Mouse (Mus musculus) liver, embryonic 15.5 days (tissue): ENCODE data around the gene Atg16l2. TPM values are rescaled to one million over a fixed set of nuclear protein-coding genes. Genes with fewer than 3 reads are reported as not detected.

ENCODE experiments used
- ATAC-seq: fragments of 200-750 bp; cut with Nextera tagmentation; 2 replicates; pipeline ENCODE4 v1.8.0; 2017; ENCODE audit warnings: moderate number of reproducible peaks, mild to moderate bottlenecking, moderate library complexity; ENCODE audit not compliant: insufficient read depth
- H3K27ac ChIP-seq: fragments of 300-500 bp; sonication (generic); replicated peaks from 2 replicates; pipeline ENCODE4 v1.5.1; 2015; ENCODE audit warnings: mild to moderate bottlenecking, inconsistent platforms
- H3K27me3 ChIP-seq: fragments of 300-500 bp; sonication (generic); 2 replicates; pipeline ENCODE4 v1.6.1; 2015; ENCODE audit warnings: mild to moderate bottlenecking, inconsistent platforms
- H3K36me3 ChIP-seq: fragments of 300-500 bp; sonication (generic); replicated peaks from 2 replicates; pipeline ENCODE4 v1.6.1; 2015; ENCODE audit warnings: moderate library complexity, mild to moderate bottlenecking, inconsistent platforms
- H3K4me1 ChIP-seq: fragments of 300-500 bp; sonication (generic); replicated peaks from 2 replicates; pipeline ENCODE4 v1.6.1; 2015; ENCODE audit warnings: inconsistent platforms
- H3K4me2 ChIP-seq: fragments of 300-500 bp; sonication (generic); 2 replicates; pipeline ENCODE4 v1.6.1; 2015; ENCODE audit warnings: moderate library complexity, mild to moderate bottlenecking, inconsistent platforms
- H3K4me3 ChIP-seq: fragments of 300-500 bp; sonication (generic); replicated peaks from 2 replicates; pipeline ENCODE4 v1.5.1; 2015; ENCODE audit warnings: mild to moderate bottlenecking, inconsistent platforms
- H3K9ac ChIP-seq: fragments of 300-500 bp; sonication (generic); 2 replicates; pipeline ENCODE4 v1.6.1; 2015; ENCODE audit warnings: moderate library complexity, mild to moderate bottlenecking, inconsistent platforms
- H3K9me3 ChIP-seq: fragments of 300-500 bp; sonication (generic); replicated peaks from 2 replicates; pipeline ENCODE4 v1.6.1; 2016; ENCODE audit warnings: inconsistent platforms
- WGBS: fragments of 180-500 bp; shearing (Covaris S2); methylation state at CpG from one replicate; pipeline ENCODE4 v1.1.7; 2015; ENCODE audit warnings: mixed read lengths; ENCODE audit not compliant: insufficient replicate concordance; 5-methylcytosine and 5-hydroxymethylcytosine counted together
- polyA plus RNA-seq: library from polyadenylated mRNA; unstranded; fragments of >200 nt; fragmentation: Nextera tagmentation; extraction: Ambion mirVana; gene quantifications from 2 replicates; pipeline ENCODE4 v1.2.1, GENCODE M21; 2015

The Atg16l2 gene
- polyA plus RNA-seq, 1 experiment from 2014 or later = 5.2 TPM

- Histone ChIP-seq H3K36me3 (peaks cover 6% of the 10 kb centered on the region; the same call in 1 of the 2 replicates), H3K27me3 (peaks cover 13% of the 10 kb centered on the region), H3K9ac (no peak overlapping the region), H3K4me3 (no peak overlapping the region), H3K9me3 (no peaks in the 10 kb centered on the region), H3K4me1 (peaks cover 8% of the 10 kb centered on the region), H3K4me2 (no peak overlapping the region), H3K27ac (no peak overlapping the region)
- WGBS = 85% methylated on average over 1 of the region's 1 CpGs
- ATAC-seq = no peak
Observed at GRCm38 (mm10) chr7:101292696-101293095, 9.4 kb downstream of the Atg16l2 start.

- no peak overlapping the region for H3K4me2 ChIP-seq
- H3K4me1 ChIP-seq = peaks cover 8% of the 10 kb centered on the region
- H3K4me3 ChIP-seq = no peak overlapping the region
- H3K36me3 ChIP-seq = peaks cover 6% of the 10 kb centered on the region; the same call in 1 of the 2 replicates
- no peak for ATAC-seq
- H3K27ac ChIP-seq = no peak overlapping the region
- no peak overlapping the region for H3K9ac ChIP-seq
- H3K27me3 ChIP-seq = peaks cover 7% of the 10 kb centered on the region
- no peaks in the 10 kb centered on the region for H3K9me3 ChIP-seq
- 47% methylated on average over 4 of the region's 4 CpGs for WGBS
Observed at GRCm38 (mm10) chr7:101292086-101292485, 10.0 kb downstream of the Atg16l2 start.

DNA sequence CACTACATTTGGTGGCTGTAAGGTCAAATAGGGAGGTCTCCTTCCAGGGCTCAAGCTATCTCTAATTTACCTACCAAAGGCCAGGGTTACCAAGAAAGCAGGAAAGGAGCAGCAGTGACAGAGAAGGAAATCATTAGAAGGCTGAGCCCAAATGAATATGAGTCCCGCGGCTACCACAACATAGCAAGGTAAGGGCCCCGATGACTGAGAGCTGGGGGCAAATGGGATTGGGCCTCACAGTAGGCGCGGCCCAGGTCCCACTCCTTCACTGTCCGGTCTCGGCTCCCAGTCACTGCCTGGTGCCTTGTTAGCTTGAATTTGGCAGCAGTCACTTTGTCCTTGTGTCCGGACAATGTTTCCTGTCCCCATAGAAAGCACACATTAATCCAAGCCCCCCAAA, 10.4 kb downstream of the Atg16l2 start:
- Histone ChIP-seq H3K36me3 (peaks cover 6% of the 10 kb centered on the region; the same call in 1 of the 2 replicates), H3K4me2 (no peak overlapping the region), H3K4me1 (peaks cover 3% of the 10 kb centered on the region), H3K9ac (no peak overlapping the region), H3K27ac (no peak overlapping the region), H3K27me3 (peaks cover 3% of the 10 kb centered on the region; the same call in 1 of the 2 replicates), H3K4me3 (no peak overlapping the region), H3K9me3 (no peaks in the 10 kb centered on the region)
- 76% methylated on average over 8 of the region's 8 CpGs for WGBS
- no peak for ATAC-seq

GRCm38 (mm10) chr7:101291211-101291610, 10.8 kb downstream of the Atg16l2 start:
- no peak overlapping the region for H3K4me2 ChIP-seq
- 70% methylated on average over 5 of the region's 5 CpGs for WGBS
- ATAC-seq = no peak

GRCm38 (mm10) chr7:101290401-101290800, 11.7 kb downstream of the Atg16l2 start:
- H3K36me3 ChIP-seq = peaks cover 4% of the 10 kb centered on the region; the same call in 1 of the 2 replicates
- no peak overlapping the region for H3K4me2 ChIP-seq
- H3K27ac ChIP-seq = no peak overlapping the region
- H3K4me1 ChIP-seq = no peaks in the 10 kb centered on the region
- WGBS = 79% methylated on average over 10 of the region's 10 CpGs
- no peaks in the 10 kb centered on the region for H3K27me3 ChIP-seq
- no peak overlapping the region for H3K9ac ChIP-seq
- H3K9me3 ChIP-seq = no peaks in the 10 kb centered on the region
- ATAC-seq = no peak
- no peak overlapping the region for H3K4me3 ChIP-seq

More at GRCm38 (mm10) chr7:101291211-101291610, 10.8 kb downstream of the Atg16l2 start:
- no peak overlapping the region for H3K9ac ChIP-seq
- H3K4me1 ChIP-seq = no peaks in the 10 kb centered on the region
- H3K27me3 ChIP-seq = no peaks in the 10 kb centered on the region
- H3K27ac ChIP-seq = no peak overlapping the region
- H3K4me3 ChIP-seq = no peak overlapping the region
- peaks cover 6% of the 10 kb centered on the region; the same call in 1 of the 2 replicates for H3K36me3 ChIP-seq
- no peaks in the 10 kb centered on the region for H3K9me3 ChIP-seq

DNA sequence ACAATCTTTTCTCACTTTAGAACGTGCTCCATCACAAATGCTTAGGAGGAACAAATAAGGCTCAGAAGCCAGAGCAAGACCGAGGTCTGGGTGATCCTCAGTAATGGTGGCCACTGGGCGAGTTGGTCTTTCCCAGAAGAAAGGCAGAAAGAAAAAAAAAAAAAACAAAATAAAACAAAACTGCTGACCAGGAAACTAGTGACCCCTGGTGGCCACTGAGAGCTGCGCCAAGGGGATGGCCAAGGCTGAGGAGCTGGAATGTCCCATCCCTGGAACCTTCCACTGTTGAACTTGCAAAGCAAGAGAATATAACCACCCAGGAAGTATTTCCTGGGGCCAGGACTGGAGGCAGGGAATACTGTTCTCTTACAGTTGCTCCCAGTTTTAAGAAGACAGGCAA, 13.6 kb downstream of the Atg16l2 start:
- no peaks in the 10 kb centered on the region for H3K4me1 ChIP-seq
- no peak overlapping the region for H3K27ac ChIP-seq
- ATAC-seq = no peak
- H3K4me3 ChIP-seq = no peak overlapping the region
- no peak overlapping the region for H3K9ac ChIP-seq
- peaks cover 9% of the 10 kb centered on the region for H3K36me3 ChIP-seq
- H3K9me3 ChIP-seq = no peaks in the 10 kb centered on the region
- no peak overlapping the region for H3K4me2 ChIP-seq
- H3K27me3 ChIP-seq = no peaks in the 10 kb centered on the region
- WGBS = 37% methylated on average over 4 of the region's 4 CpGs

DNA sequence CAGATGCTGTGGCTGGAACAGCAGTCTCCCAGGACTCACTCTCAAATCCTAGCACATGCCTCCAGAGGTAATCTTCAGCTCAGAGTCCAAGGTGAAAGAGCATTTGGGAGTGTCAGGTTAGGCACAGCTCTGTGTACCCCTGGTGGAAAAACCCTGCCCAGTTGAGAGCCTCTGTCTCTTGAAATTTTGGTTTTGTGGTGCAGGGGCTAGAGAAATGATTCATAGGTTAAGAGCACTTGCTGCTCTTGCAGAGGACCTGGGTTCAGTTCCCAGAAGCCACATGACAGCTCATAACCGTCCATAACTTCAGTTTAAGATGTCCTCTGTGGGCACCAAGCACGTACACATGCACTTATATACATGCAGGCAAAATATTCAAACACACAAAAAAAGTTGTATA, 14.2 kb downstream of the Atg16l2 start:
- ATAC-seq = no peak
- Histone ChIP-seq H3K9ac (no peak overlapping the region), H3K27me3 (no peaks in the 10 kb centered on the region), H3K4me1 (no peaks in the 10 kb centered on the region), H3K4me2 (no peak overlapping the region), H3K27ac (no peak overlapping the region), H3K4me3 (no peak overlapping the region), H3K36me3 (peaks cover 14% of the 10 kb centered on the region), H3K9me3 (no peaks in the 10 kb centered on the region)
- WGBS = 51% methylated on average over 2 of the region's 2 CpGs

DNA sequence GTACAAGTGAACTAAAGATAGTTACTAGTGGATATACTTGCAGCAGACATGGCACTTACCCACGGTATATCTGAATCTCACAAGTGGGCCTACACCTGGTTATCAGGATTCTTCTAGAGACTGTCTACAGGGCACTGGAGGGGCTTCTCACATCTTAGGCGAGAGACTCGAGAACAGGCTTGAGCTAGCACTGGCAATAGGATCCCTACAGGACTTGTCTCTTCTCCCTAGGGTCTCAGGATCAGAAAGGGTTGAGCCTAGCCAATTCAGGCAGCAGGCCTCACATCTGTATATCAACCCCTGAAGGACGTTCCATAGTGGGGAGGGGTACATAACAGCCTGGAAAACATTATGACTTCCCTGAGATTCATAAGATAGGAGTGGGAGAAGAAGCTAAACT, 15.2 kb downstream of the Atg16l2 start:
- Histone ChIP-seq H3K4me3 (no peak overlapping the region), H3K36me3 (peaks cover 24% of the 10 kb centered on the region), H3K27ac (no peak overlapping the region), H3K4me2 (no peak overlapping the region), H3K9me3 (no peaks in the 10 kb centered on the region), H3K4me1 (no peaks in the 10 kb centered on the region), H3K27me3 (no peaks in the 10 kb centered on the region), H3K9ac (no peak overlapping the region)
- ATAC-seq = no peak; the same call in 1 of the 2 replicates
- WGBS = 62% methylated on average over 4 of the region's 4 CpGs

DNA sequence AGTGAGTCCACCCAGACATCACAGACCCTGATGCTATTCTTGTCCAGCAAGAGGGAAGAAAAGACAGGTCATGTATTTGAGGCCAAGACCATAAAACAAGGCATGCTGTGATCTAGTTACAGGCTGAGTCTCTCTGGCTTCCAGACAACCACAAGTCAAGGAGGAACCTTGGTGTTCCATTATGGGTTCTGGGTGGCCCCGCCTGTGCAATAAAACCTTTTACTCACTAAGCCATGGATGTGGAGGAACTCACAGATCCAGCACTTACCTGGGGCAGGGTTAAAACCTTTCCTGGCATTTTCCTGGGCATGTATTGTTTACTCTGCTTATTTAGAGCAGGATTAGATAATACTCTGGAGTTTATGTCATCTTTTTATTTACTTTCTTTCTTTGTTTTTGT, 17.5 kb downstream of the Atg16l2 start:
- ATAC-seq = no peak
- H3K4me1 ChIP-seq = no peaks in the 10 kb centered on the region
- 82% methylated on average over 1 of the region's 1 CpGs for WGBS
- H3K9me3 ChIP-seq = no peaks in the 10 kb centered on the region
- no peak overlapping the region for H3K9ac ChIP-seq
- no peak overlapping the region for H3K4me3 ChIP-seq
- H3K27ac ChIP-seq = no peak overlapping the region
- peaks cover 30% of the 10 kb centered on the region for H3K36me3 ChIP-seq
- H3K27me3 ChIP-seq = no peaks in the 10 kb centered on the region
- H3K4me2 ChIP-seq = no peak overlapping the region

- no peak overlapping the region for H3K4me3 ChIP-seq
- H3K36me3 ChIP-seq = peaks cover 31% of the 10 kb centered on the region
- no peaks in the 10 kb centered on the region for H3K9me3 ChIP-seq
Observed at GRCm38 (mm10) chr7:101282721-101283120, 19.3 kb downstream of the Atg16l2 start.

GRCm38 (mm10) chr7:101272466-101273160, 29.4 kb downstream of the Atg16l2 start:
- Histone ChIP-seq H3K9ac (no peak overlapping the region), H3K9me3 (no peaks in the 10 kb centered on the region), H3K4me3 (no peak overlapping the region), H3K27ac (0 out of 2 replicates have a peak overlapping the region, but pooled peaks have one; percentile 33), H3K4me1 (peaks cover 23% of the 10 kb centered on the region), H3K36me3 (peaks cover 29% of the 10 kb centered on the region), H3K4me2 (peak overlapping the region; percentile 18; the same call in 1 of the 2 replicates), H3K27me3 (no peaks in the 10 kb centered on the region)
- peak; percentile 85 for ATAC-seq
- 58% methylated on average over 8 of the region's 8 CpGs for WGBS

More at GRCm38 (mm10) chr7:101282721-101283120, 19.3 kb downstream of the Atg16l2 start:
- H3K4me1 ChIP-seq = no peaks in the 10 kb centered on the region
- no peak overlapping the region for H3K4me2 ChIP-seq
- ATAC-seq = no peak
- 73% methylated on average over 3 of the region's 3 CpGs for WGBS
- no peak overlapping the region for H3K27ac ChIP-seq
- H3K9ac ChIP-seq = no peak overlapping the region
- no peaks in the 10 kb centered on the region for H3K27me3 ChIP-seq
